Mouse (Mus musculus) inflammation-experienced regulatory T-cells, adult 6 months (primary cell): ENCODE data around the gene Gm8127. TPM values are rescaled to one million over a fixed set of nuclear protein-coding genes. Genes with fewer than 3 reads are reported as not detected.
"Not testable (repeated sequence)": the region's sequence is repeated elsewhere in the genome, so short reads cannot be mapped to it uniquely, and the experiment has no call there.

Experiments
- ATAC-seq: one replicate; pipeline ENCODE4 v1.8.0; 2017
- polyA plus RNA-seq, 3 experiments: library from polyadenylated mRNA; unstranded; fragments of 100-300 nt; shearing (Covaris generic); gene quantifications; one replicate each; pipeline ENCODE4 v1.2.1; 2017

The Gm8127 gene
- polyA plus RNA-seq = not detected

- not testable (repeated sequence) for ATAC-seq
Observed at GRCm38 (mm10) chr14:43293503-43293902, at the start of gene Gm8127. TSS of gene Gm8127 (minus strand) at chr14:43293832.

GRCm38 (mm10) chr14:43337646-43338045 is 44.0 kb upstream of the Gm8127 start:
- not testable (repeated sequence) for ATAC-seq

GRCm38 (mm10) chr14:43331362-43331880 is 37.8 kb upstream of the Gm8127 start:
- ATAC-seq = not testable (repeated sequence)

- ATAC-seq = not testable (repeated sequence)
Observed at GRCm38 (mm10) chr14:43328603-43329002, 35.0 kb upstream of the Gm8127 start.

- ATAC-seq = not testable (repeated sequence)
Observed at GRCm38 (mm10) chr14:43319516-43319915, 25.9 kb upstream of the Gm8127 start.

GRCm38 (mm10) chr14:43278681-43279080 is 15.0 kb downstream of the Gm8127 start:
- not testable (repeated sequence) for ATAC-seq

- not testable (repeated sequence) for ATAC-seq
Observed at GRCm38 (mm10) chr14:43278146-43278545, 15.5 kb downstream of the Gm8127 start.

GRCm38 (mm10) chr14:43277468-43277867 is 16.2 kb downstream of the Gm8127 start:
- ATAC-seq = not testable (repeated sequence)

- ATAC-seq = not testable (repeated sequence)
Observed at GRCm38 (mm10) chr14:43275752-43276151, 17.9 kb downstream of the Gm8127 start.

- ATAC-seq = not testable (repeated sequence)
Observed at GRCm38 (mm10) chr14:43274986-43275511, 18.6 kb downstream of the Gm8127 start, which contains the start of gene Gm9732. TSS of gene Gm9732 (plus strand) at chr14:43275036.

GRCm38 (mm10) chr14:43273161-43273560 is 20.5 kb downstream of the Gm8127 start:
- ATAC-seq = not testable (repeated sequence)

GRCm38 (mm10) chr14:43269211-43269610 is 24.4 kb downstream of the Gm8127 start:
- not testable (repeated sequence) for ATAC-seq

- not testable (repeated sequence) for ATAC-seq
Observed at GRCm38 (mm10) chr14:43268521-43269084, 25.0 kb downstream of the Gm8127 start.

GRCm38 (mm10) chr14:43263421-43263820 is 30.2 kb downstream of the Gm8127 start:
- ATAC-seq = not testable (repeated sequence)

- ATAC-seq = not testable (repeated sequence)
Observed at GRCm38 (mm10) chr14:43258349-43258748, 35.3 kb downstream of the Gm8127 start, which contains the start of gene Gm8126. TSS of gene Gm8126 (plus strand) at chr14:43258649.

GRCm38 (mm10) chr14:43256511-43256910 is 37.1 kb downstream of the Gm8127 start:
- not testable (repeated sequence) for ATAC-seq

- ATAC-seq = not testable (repeated sequence)
Observed at GRCm38 (mm10) chr14:43250549-43251253, 42.9 kb downstream of the Gm8127 start.

GRCm38 (mm10) chr14:43249611-43250170 is 43.9 kb downstream of the Gm8127 start:
- not testable (repeated sequence) for ATAC-seq
